Mouse (Mus musculus) regulatory T cell (primary cell): ENCODE data around the gene Dnah5.
"Not testable (repeated sequence)": the region's sequence is repeated elsewhere in the genome, so short reads cannot be mapped to it uniquely, and the experiment has no call there.

Source experiments
- in situ Hi-C: fragments of 300-600 bp; cut with MboI, MseI; formaldehyde crosslinking; loops from one replicate; pipeline ENCODE4 v1.15.1; 2025; ENCODE audit warnings: high pct_unique_total_duplicates

Gene Dnah5

GRCm38 (mm10) chr15:28461091-28461778 lies 257.7 kb downstream of the Dnah5 start:
- in situ Hi-C loops: not testable (repeated sequence)

- in situ Hi-C loops: no loop called here
These were observed 263.2 kb downstream of the Dnah5 start for GRCm38 (mm10) chr15:28466591-28467247.

- in situ Hi-C loops: no loop called here
These were observed 270.3 kb downstream of the Dnah5 start for GRCm38 (mm10) chr15:28473749-28474390.

DNA sequence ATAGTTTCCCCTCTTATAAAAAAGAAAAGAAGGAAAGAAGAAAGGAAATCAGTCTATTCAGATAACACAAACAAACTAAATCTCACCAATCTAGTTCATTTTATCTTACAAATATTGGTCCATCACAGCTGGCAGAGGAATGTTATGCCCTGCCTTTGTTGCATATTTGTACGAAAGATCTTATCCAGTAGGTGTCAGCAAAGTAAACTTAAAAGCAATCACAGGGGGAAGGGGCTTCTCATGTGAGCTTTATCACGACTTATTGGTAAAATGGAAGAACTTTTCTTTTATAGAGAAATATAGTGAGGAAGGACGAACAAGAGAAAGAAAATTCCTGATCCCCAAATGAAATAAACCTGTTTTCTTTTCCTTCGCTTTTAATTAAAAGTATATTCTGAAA lies 299.3 kb downstream of the Dnah5 start:
- in situ Hi-C loops: no loop called here

- in situ Hi-C loops: no loop called here
These were observed 311.6 kb downstream of the Dnah5 start for GRCm38 (mm10) chr15:28515176-28515575.
